Mouse (Mus musculus) cerebellum, adult 2 months (tissue): ENCODE results near the gene Smad3.

Source experiments
- CTCF ChIP-seq: fragments of 200-500 bp; IDR thresholded peaks from 2 replicates; pipeline ENCODE4 v1.5.1; 2011; ENCODE audit warnings: low read depth, mild to moderate bottlenecking, control low read depth, low read length, moderate library complexity, borderline replicate concordance; ENCODE audit not compliant: insufficient read depth
- POLR2A ChIP-seq: fragments of 200-500 bp; IDR thresholded peaks from 2 replicates; pipeline ENCODE4 v1.6.1; 2011; ENCODE audit warnings: low read length, control low read depth, borderline replicate concordance; ENCODE audit not compliant: insufficient read depth

- no peak for TF ChIP-seq POLR2A
- no peak for TF ChIP-seq CTCF
Measured at GRCm38 (mm10) chr9:63636113-63636512, 121.7 kb downstream of the Smad3 start.
